Mouse (Mus musculus): ENCODE results near the gene Zfp280c. TPM values are rescaled to one million over a fixed set of nuclear protein-coding genes. Genes with fewer than 3 reads are reported as not detected.

The Zfp280c gene
- polyA plus RNA-seq, 1 experiment from 2014 or later, result 21.2 TPM

GRCm38 (mm10) chrX:48583332-48583731 lies 11.0 kb downstream of the Zfp280c start:
- no peak for ATAC-seq (ENCODE audit: low FRiP score)
- 0 out of 2 replicates have a peak, but pooled peaks cover 3% of the 10 kb centered on the region for H3K36me3 ChIP-seq (ENCODE audit: control insufficient read depth, insufficient read depth, low read length)
- H3K4me3 ChIP-seq (ENCODE audit: low read depth, low read length), result no peak overlapping the region
- H3K9me3 ChIP-seq (ENCODE audit: control insufficient read depth, low read length), result no peaks in the 10 kb centered on the region
- no peak overlapping the region for H3K27ac ChIP-seq (ENCODE audit: low read depth, low read length)
- no peaks in the 10 kb centered on the region for H3K4me1 ChIP-seq (ENCODE audit: control insufficient read depth, insufficient read depth, low read length)
- no peak overlapping the region for H3K4me2 ChIP-seq
- no peak overlapping the region for H3K9ac ChIP-seq (ENCODE audit: low read length)
- no peak for DNase-seq (ENCODE audit: low spot score, missing footprints)
- H3K27me3 ChIP-seq (ENCODE audit: control insufficient read depth, insufficient read depth, low read length), result no peaks in the 10 kb centered on the region

GRCm38 (mm10) chrX:48532175-48532574 lies 62.1 kb downstream of the Zfp280c start:
- peak; percentile 30; the same call in 1 of the 2 replicates for ATAC-seq (ENCODE audit: low FRiP score)
- no peaks in the 10 kb centered on the region for H3K27me3 ChIP-seq (ENCODE audit: control insufficient read depth, insufficient read depth, low read length)
- H3K9me3 ChIP-seq (ENCODE audit: control insufficient read depth, low read length), result no peaks in the 10 kb centered on the region
- H3K9ac ChIP-seq (ENCODE audit: low read length), result no peak overlapping the region
- WGBS, result 44% methylated on average over 3 of the region's 3 CpGs
- no peak overlapping the region for H3K27ac ChIP-seq (ENCODE audit: low read depth, low read length)
- H3K4me1 ChIP-seq (ENCODE audit: control insufficient read depth, insufficient read depth, low read length), result no peaks in the 10 kb centered on the region
- no peak overlapping the region for H3K4me3 ChIP-seq (ENCODE audit: low read depth, low read length)
- no peak overlapping the region for H3K4me2 ChIP-seq
- DNase-seq (ENCODE audit: low spot score, missing footprints), result peak; percentile 96
- H3K36me3 ChIP-seq (ENCODE audit: control insufficient read depth, insufficient read depth, low read length), result no peaks in the 10 kb centered on the region

GRCm38 (mm10) chrX:48526435-48526834 lies 67.9 kb downstream of the Zfp280c start:
- Histone ChIP-seq H3K9me3 (ENCODE audit: control insufficient read depth, low read length) (no peaks in the 10 kb centered on the region), H3K27ac (ENCODE audit: low read depth, low read length) (no peak overlapping the region), H3K4me3 (ENCODE audit: low read depth, low read length) (no peak overlapping the region), H3K9ac (ENCODE audit: low read length) (no peak overlapping the region), H3K27me3 (ENCODE audit: control insufficient read depth, insufficient read depth, low read length) (no peaks in the 10 kb centered on the region; the same call in 1 of the 2 replicates), H3K4me2 (no peak overlapping the region), H3K4me1 (ENCODE audit: control insufficient read depth, insufficient read depth, low read length) (no peaks in the 10 kb centered on the region), H3K36me3 (ENCODE audit: control insufficient read depth, insufficient read depth, low read length) (no peaks in the 10 kb centered on the region)
- ATAC-seq (ENCODE audit: low FRiP score) (no peak), DNase-seq (ENCODE audit: low spot score, missing footprints) (no peak)
- WGBS, result 76% methylated on average over 2 of the region's 3 CpGs

GRCm38 (mm10) chrX:48525866-48526265 lies 68.4 kb downstream of the Zfp280c start:
- no peak overlapping the region for H3K4me2 ChIP-seq
- H3K9ac ChIP-seq (ENCODE audit: low read length), result no peak overlapping the region
- no peak overlapping the region for H3K4me3 ChIP-seq (ENCODE audit: low read depth, low read length)
- DNase-seq (ENCODE audit: low spot score, missing footprints) (no peak), ATAC-seq (ENCODE audit: low FRiP score) (no peak)
- no peaks in the 10 kb centered on the region for H3K4me1 ChIP-seq (ENCODE audit: control insufficient read depth, insufficient read depth, low read length)
- H3K27ac ChIP-seq (ENCODE audit: low read depth, low read length), result no peak overlapping the region
- H3K27me3 ChIP-seq (ENCODE audit: control insufficient read depth, insufficient read depth, low read length), result no peaks in the 10 kb centered on the region; the same call in 1 of the 2 replicates
- no peaks in the 10 kb centered on the region for H3K9me3 ChIP-seq (ENCODE audit: control insufficient read depth, low read length)
- 80% methylated on average over 8 of the region's 8 CpGs for WGBS
- H3K36me3 ChIP-seq (ENCODE audit: control insufficient read depth, insufficient read depth, low read length), result no peaks in the 10 kb centered on the region

- H3K4me1 ChIP-seq (ENCODE audit: control insufficient read depth, insufficient read depth, low read length), result no peaks in the 10 kb centered on the region
- ATAC-seq (ENCODE audit: low FRiP score) (no peak), DNase-seq (ENCODE audit: low spot score, missing footprints) (no peak)
- H3K4me3 ChIP-seq (ENCODE audit: low read depth, low read length), result no peak overlapping the region
- H3K27me3 ChIP-seq (ENCODE audit: control insufficient read depth, insufficient read depth, low read length), result no peaks in the 10 kb centered on the region; the same call in 1 of the 2 replicates
- H3K4me2 ChIP-seq, result no peak overlapping the region
- H3K36me3 ChIP-seq (ENCODE audit: control insufficient read depth, insufficient read depth, low read length), result no peaks in the 10 kb centered on the region
- H3K27ac ChIP-seq (ENCODE audit: low read depth, low read length), result no peak overlapping the region
- H3K9me3 ChIP-seq (ENCODE audit: control insufficient read depth, low read length), result no peaks in the 10 kb centered on the region
- 81% methylated on average over 1 of the region's 1 CpGs for WGBS
- H3K9ac ChIP-seq (ENCODE audit: low read length), result no peak overlapping the region
These were observed 69.0 kb downstream of the Zfp280c start for GRCm38 (mm10) chrX:48525332-48525731.

- H3K27me3 ChIP-seq (ENCODE audit: control insufficient read depth, insufficient read depth, low read length), result no peaks in the 10 kb centered on the region; the same call in 1 of the 2 replicates
- H3K4me3 ChIP-seq (ENCODE audit: low read depth, low read length), result no peak overlapping the region
- no peak overlapping the region for H3K9ac ChIP-seq (ENCODE audit: low read length)
- no peaks in the 10 kb centered on the region for H3K36me3 ChIP-seq (ENCODE audit: control insufficient read depth, insufficient read depth, low read length)
- ATAC-seq (ENCODE audit: low FRiP score) (no peak), DNase-seq (ENCODE audit: low spot score, missing footprints) (no peak)
- no peaks in the 10 kb centered on the region for H3K4me1 ChIP-seq (ENCODE audit: control insufficient read depth, insufficient read depth, low read length)
- no peaks in the 10 kb centered on the region for H3K9me3 ChIP-seq (ENCODE audit: control insufficient read depth, low read length)
- 71% methylated on average over 3 of the region's 3 CpGs for WGBS
- no peak overlapping the region for H3K27ac ChIP-seq (ENCODE audit: low read depth, low read length)
- H3K4me2 ChIP-seq, result no peak overlapping the region
These were observed 70.8 kb downstream of the Zfp280c start for GRCm38 (mm10) chrX:48523512-48523911.

GRCm38 (mm10) chrX:48521651-48522050 lies 72.7 kb downstream of the Zfp280c start:
- no peak overlapping the region for H3K9ac ChIP-seq (ENCODE audit: low read length)
- no peaks in the 10 kb centered on the region for H3K4me1 ChIP-seq (ENCODE audit: control insufficient read depth, insufficient read depth, low read length)
- DNase-seq (ENCODE audit: low spot score, missing footprints) (no peak), ATAC-seq (ENCODE audit: low FRiP score) (no peak)
- no peak overlapping the region for H3K4me3 ChIP-seq (ENCODE audit: low read depth, low read length)
- H3K36me3 ChIP-seq (ENCODE audit: control insufficient read depth, insufficient read depth, low read length), result no peaks in the 10 kb centered on the region
- no peak overlapping the region for H3K4me2 ChIP-seq
- no peaks in the 10 kb centered on the region for H3K9me3 ChIP-seq (ENCODE audit: control insufficient read depth, low read length)
- no peak overlapping the region for H3K27ac ChIP-seq (ENCODE audit: low read depth, low read length)
- 93% methylated on average over 3 of the region's 3 CpGs for WGBS
- H3K27me3 ChIP-seq (ENCODE audit: control insufficient read depth, insufficient read depth, low read length), result no peaks in the 10 kb centered on the region; the same call in 1 of the 2 replicates

GRCm38 (mm10) chrX:48519549-48520085 lies 74.7 kb downstream of the Zfp280c start:
- DNase-seq (ENCODE audit: low spot score, missing footprints) (peak; percentile 82), ATAC-seq (ENCODE audit: low FRiP score) (peak; percentile 12; the same call in 1 of the 2 replicates)
- H3K27me3 ChIP-seq (ENCODE audit: control insufficient read depth, insufficient read depth, low read length), result no peaks in the 10 kb centered on the region
- peak overlapping the region; percentile 41 for H3K4me3 ChIP-seq (ENCODE audit: low read depth, low read length)
- no peaks in the 10 kb centered on the region for H3K9me3 ChIP-seq (ENCODE audit: control insufficient read depth, low read length)
- H3K4me1 ChIP-seq (ENCODE audit: control insufficient read depth, insufficient read depth, low read length), result no peaks in the 10 kb centered on the region
- H3K27ac ChIP-seq (ENCODE audit: low read depth, low read length), result no peak overlapping the region; the same call in 1 of the 2 replicates
- peak overlapping the region; percentile 63 for H3K9ac ChIP-seq (ENCODE audit: low read length)
- WGBS, result 15% methylated on average over 20 of the region's 20 CpGs
- no peaks in the 10 kb centered on the region for H3K36me3 ChIP-seq (ENCODE audit: control insufficient read depth, insufficient read depth, low read length)
- peak overlapping the region; percentile 49 for H3K4me2 ChIP-seq

- 17% methylated on average over 31 of the region's 33 CpGs for WGBS
- ATAC-seq (ENCODE audit: low FRiP score) (peak; percentile 83), DNase-seq (ENCODE audit: low spot score, missing footprints) (peak; percentile 91)
- H3K27ac ChIP-seq (ENCODE audit: low read depth, low read length), result peak within 1 kb of the TSS; percentile 49
- H3K4me3 ChIP-seq (ENCODE audit: low read depth, low read length), result peak within 1 kb of the TSS; percentile 41
- peak within 1 kb of the TSS; percentile 63 for H3K9ac ChIP-seq (ENCODE audit: low read length)
- no peaks in the 10 kb centered on the region for H3K4me1 ChIP-seq (ENCODE audit: control insufficient read depth, insufficient read depth, low read length)
- H3K9me3 ChIP-seq (ENCODE audit: control insufficient read depth, low read length), result no peaks in the 10 kb centered on the region
- H3K27me3 ChIP-seq (ENCODE audit: control insufficient read depth, insufficient read depth, low read length), result no peaks in the 10 kb centered on the region
- H3K36me3 ChIP-seq (ENCODE audit: control insufficient read depth, insufficient read depth, low read length), result no peaks in the 10 kb centered on the region
- H3K4me2 ChIP-seq, result peak within 1 kb of the TSS; percentile 49
These were observed 75.3 kb downstream of the Zfp280c start, which contains the start of gene Rab33a for GRCm38 (mm10) chrX:48518808-48519548. Gene Rab33a, plus strand, starts transcription at chrX:48519285.

All from midbrain, embryonic 11.5 days (tissue).